Mouse (Mus musculus) liver, embryonic 14.5 days (tissue): ENCODE results near the gene Arfgef2.
A peak's percentile ranks its signal among the peaks of the same experiment; 100 is the strongest.

Source experiments
- CTCF ChIP-seq: IDR thresholded peaks from 2 replicates; pipeline ENCODE4 v1.5.1; 2016; ENCODE audit warnings: antibody characterized with exemption, low read depth, control low read depth
- EP300 ChIP-seq: IDR thresholded peaks from 2 replicates; pipeline ENCODE4 v1.6.1; 2016; ENCODE audit warnings: antibody characterized with exemption, low read depth

GRCm38 (mm10) chr2:166776272-166776671, 29.1 kb upstream of the Arfgef2 start:
- TF ChIP-seq CTCF = peak; percentile 51; the same call in 1 of the 2 replicates
- no peak for TF ChIP-seq EP300
